Mouse (Mus musculus) cortical plate, adult 2 months (tissue): ENCODE results near the gene Spns1. TPM values are rescaled to one million over a fixed set of nuclear protein-coding genes. Genes with fewer than 3 reads are reported as not detected.
A peak's percentile ranks its signal among the peaks of the same experiment; 100 is the strongest.
"Not testable (repeated sequence)": the region's sequence is repeated elsewhere in the genome, so short reads cannot be mapped to it uniquely, and the experiment has no call there.

Source experiments
- H3K27ac ChIP-seq: fragments of 200-500 bp; 2 replicates; pipeline ENCODE4 v1.5.1; 2012; ENCODE audit warnings: low read length, control low read depth, inconsistent platforms; ENCODE audit not compliant: insufficient read depth
- H3K4me1 ChIP-seq: fragments of 200-500 bp; 2 replicates; pipeline ENCODE4 v1.6.1; 2011; ENCODE audit warnings: low read length; ENCODE audit not compliant: control insufficient read depth, insufficient read depth
- H3K4me3 ChIP-seq: fragments of 200-500 bp; 2 replicates; pipeline ENCODE4 v1.5.1; 2011; ENCODE audit warnings: mild to moderate bottlenecking, low read length, control low read depth; ENCODE audit not compliant: insufficient read depth
- CTCF ChIP-seq: fragments of 200-500 bp; IDR thresholded peaks from 2 replicates; pipeline ENCODE4 v1.5.1; 2011; ENCODE audit warnings: mild to moderate bottlenecking, control low read depth, low read length; ENCODE audit not compliant: insufficient read depth; ENCODE audit errors: extremely low read depth
- POLR2A ChIP-seq: fragments of 200-500 bp; IDR thresholded peaks from 2 replicates; pipeline ENCODE4 v1.6.1; 2011; ENCODE audit warnings: mild to moderate bottlenecking, low read length, control low read depth; ENCODE audit not compliant: insufficient read depth; ENCODE audit errors: extremely low read depth
- polyA plus RNA-seq: library from polyadenylated mRNA; depleted of rRNA; stranded (reverse); fragments of >200 nt; gene quantifications from 2 replicates; pipeline ENCODE4 v1.2.3, GENCODE M21; 2012; rRNA removed

The Spns1 gene
- polyA plus RNA-seq, 1 experiment, result 171 TPM

DNA sequence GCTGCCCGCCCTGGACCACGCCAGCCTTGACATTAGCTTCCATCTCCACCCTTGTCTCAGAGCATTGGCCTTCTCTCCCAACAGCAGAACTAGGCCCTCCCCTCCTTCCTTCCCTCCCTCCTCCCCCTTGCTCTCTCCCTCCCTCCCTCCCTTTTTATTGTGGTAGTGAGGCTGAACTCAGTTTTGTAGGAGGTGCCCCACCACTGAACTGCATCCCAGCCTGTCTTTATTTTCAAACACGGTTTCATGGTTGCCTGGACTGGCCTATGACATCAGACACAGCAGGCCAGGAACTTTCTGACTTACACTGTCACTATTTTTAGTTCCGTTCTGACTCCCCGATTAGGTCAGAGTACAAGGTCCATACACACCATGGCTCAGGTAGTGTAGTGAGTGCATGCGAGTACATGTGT, 37.0 kb downstream of the Spns1 start:
- H3K27ac ChIP-seq, result no peak overlapping the region

DNA sequence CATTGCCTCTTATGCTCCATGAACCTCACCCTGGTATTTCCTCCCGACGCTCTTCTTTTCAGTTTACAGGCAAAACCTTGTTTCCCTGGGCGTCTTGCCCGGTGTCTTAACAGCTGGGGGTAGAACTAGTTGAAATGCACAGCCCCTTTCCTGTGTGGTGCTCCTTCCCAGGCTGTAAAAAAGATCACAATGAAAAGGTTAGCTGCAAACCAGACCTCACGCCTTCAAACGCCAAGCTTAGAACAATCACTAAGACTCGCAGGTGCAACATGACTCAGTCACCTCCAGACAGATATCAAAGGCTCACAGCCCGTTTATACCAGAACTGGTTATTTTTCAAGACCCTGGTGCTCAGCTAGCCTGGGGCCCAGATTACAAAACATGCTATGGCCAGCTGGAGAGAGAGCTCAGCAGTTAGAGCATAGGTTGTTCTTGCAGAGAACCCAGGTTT, 37.7 kb downstream of the Spns1 start:
- H3K4me1 ChIP-seq, result no peaks in the 10 kb centered on the region
- H3K4me3 ChIP-seq, result no peak overlapping the region
- TF ChIP-seq CTCF (no peak), POLR2A (no peak)
- no peak overlapping the region for H3K27ac ChIP-seq

More for the DNA sequence above, 37.0 kb downstream of the Spns1 start:
- TF ChIP-seq CTCF (no peak), POLR2A (no peak)
- H3K4me1 ChIP-seq, result no peaks in the 10 kb centered on the region
- H3K4me3 ChIP-seq, result no peak overlapping the region

DNA sequence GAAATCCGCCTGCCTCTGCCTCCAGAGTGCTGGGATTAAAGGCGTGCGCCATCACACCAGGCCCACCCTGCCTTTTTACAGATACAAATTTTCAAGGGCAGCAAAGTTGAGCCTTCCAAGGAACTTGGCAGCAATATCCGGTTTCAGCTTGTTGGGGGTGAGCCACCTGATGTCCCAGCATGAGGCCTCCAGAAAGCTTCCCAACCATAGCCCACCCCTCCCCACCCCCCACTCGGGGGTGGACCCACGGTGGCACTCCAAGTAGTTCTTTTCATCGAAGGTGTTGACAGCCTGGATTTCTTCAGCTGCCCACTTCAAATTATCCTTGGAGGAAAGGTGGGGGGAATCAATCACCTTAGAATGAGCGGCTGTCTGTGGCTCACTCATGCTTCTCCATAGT, 38.3 kb downstream of the Spns1 start:
- no peaks in the 10 kb centered on the region for H3K4me1 ChIP-seq
- TF ChIP-seq CTCF, result no peak
- no peak overlapping the region for H3K27ac ChIP-seq
- no peak overlapping the region for H3K4me3 ChIP-seq

DNA sequence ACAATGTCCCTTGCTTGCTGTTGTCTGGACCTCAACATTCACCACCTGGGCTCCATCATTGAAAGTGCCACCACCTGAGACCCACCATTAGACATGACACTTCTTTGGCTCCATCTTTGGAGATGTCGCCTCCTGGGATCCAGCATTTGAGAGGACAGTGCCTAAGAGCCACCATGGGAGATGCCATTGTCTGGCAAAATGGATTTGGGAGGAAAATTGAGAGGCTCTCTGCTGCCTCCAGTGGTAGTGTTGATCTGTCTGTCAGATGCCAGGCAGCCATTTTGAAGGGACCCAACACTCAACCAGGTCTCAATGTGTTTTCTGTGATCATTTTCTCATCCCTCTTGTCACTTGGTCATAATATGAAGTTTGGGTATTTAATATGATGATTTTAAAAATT, 41.7 kb downstream of the Spns1 start:
- H3K4me3 ChIP-seq, result no peak overlapping the region
- no peak for TF ChIP-seq POLR2A
- 0 out of 2 replicates have a peak, but pooled peaks have one; percentile 15 for TF ChIP-seq CTCF
- H3K27ac ChIP-seq, result no peak overlapping the region
- H3K4me1 ChIP-seq, result no peaks in the 10 kb centered on the region

DNA sequence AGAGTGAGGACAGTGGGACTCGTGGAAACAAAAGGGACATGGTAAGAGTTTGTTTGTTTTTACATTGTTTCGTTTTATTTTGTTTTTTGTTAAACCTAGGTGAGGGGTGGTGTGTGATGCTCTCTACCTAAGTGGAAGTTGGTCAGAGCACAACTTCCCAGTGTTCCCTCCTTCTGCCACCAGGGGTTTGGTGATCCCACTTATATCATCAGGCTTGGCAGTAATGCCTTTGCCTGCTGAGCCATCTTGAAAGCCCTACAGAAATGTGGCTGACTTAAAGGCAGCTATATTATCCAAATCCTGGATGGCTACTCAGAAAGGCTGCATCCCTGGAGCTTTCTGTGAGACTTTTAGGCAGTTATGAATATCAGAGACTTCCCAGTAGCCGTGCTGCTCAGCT, 44.6 kb downstream of the Spns1 start:
- no peak overlapping the region for H3K4me3 ChIP-seq
- TF ChIP-seq CTCF (no peak), POLR2A (no peak)
- no peak overlapping the region for H3K27ac ChIP-seq
- no peaks in the 10 kb centered on the region for H3K4me1 ChIP-seq

DNA sequence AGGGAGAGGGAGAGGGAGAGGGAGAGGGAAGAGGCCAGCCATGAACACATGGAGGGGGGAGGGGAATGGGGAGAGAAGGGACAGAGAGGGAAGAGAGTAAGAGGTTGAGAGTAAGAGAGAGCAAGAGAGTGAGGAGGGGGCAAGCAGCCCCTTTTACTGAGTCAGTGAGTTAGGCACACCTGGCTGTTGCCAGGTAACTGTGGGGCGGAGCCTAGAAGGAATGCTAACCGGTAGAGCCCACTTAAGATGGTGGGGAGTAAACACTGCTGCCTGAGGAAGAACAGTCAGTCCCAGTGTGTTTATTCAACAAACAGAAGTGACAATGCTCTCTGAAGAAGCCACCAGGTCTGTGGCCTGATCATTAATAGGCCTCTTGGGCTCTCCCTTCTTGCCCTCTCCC, 46.6 kb downstream of the Spns1 start:
- no peak for TF ChIP-seq POLR2A
- TF ChIP-seq CTCF, result no peak
- Histone ChIP-seq H3K4me3 (no peak overlapping the region), H3K27ac (no peak overlapping the region), H3K4me1 (no peaks in the 10 kb centered on the region)

DNA sequence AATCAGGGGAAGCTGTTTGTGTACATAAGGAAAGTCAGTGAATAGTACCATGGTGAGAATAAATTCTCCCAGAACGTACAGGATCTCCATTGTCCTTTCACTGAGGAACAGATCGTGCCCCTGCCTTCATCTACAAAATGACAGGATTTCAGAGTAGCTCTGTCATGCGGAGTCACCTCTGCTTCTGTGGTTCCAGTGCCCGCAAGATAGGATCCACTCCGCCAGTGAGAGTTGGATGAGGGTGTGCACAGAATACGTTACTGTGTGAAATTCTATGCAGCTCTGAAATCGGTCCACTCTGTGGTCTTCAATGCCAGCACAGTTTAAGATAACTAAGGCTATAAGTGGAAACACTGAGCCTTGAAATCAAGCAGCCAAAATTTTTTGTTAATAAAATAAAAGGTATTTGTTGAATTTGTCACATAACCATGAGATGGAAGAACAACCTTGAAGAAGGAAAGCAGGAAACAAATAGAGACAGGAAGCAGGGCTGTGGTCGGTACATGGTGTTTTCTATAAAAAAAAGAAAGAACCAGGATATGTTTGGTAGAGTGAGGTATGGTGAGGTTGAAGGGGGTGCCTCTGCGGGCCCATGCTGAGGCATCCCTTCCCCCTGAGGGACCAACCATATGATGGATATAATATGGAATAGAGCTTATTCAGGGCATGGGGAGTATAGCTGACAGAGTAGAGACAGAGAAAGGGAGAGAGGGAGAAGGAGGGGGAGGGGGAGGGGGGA, 47.2 kb downstream of the Spns1 start:
- no peak for TF ChIP-seq POLR2A
- no peak for TF ChIP-seq CTCF
- Histone ChIP-seq H3K4me3 (no peak overlapping the region), H3K27ac (no peak overlapping the region), H3K4me1 (no peaks in the 10 kb centered on the region)

DNA sequence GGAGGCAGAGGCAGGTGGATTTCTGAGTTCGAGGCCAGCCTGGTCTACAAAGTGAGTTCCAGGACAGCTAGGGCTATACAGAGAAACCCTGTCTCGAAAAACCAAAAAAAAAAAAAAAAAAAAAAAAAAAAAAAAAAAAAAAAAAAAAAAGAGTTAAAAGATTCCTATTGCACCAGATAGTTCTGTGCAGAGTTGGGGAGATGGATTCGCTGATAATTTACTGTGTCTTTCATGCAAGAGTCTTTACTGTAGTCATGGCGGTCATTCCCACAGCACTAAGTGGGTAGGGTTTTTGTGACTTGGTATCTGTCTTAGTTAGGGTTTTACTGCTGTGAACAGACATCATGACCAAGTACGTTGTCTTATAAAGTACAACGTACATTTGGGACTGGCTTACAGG, 48.4 kb downstream of the Spns1 start:
- not testable (repeated sequence) for H3K4me3 ChIP-seq

DNA sequence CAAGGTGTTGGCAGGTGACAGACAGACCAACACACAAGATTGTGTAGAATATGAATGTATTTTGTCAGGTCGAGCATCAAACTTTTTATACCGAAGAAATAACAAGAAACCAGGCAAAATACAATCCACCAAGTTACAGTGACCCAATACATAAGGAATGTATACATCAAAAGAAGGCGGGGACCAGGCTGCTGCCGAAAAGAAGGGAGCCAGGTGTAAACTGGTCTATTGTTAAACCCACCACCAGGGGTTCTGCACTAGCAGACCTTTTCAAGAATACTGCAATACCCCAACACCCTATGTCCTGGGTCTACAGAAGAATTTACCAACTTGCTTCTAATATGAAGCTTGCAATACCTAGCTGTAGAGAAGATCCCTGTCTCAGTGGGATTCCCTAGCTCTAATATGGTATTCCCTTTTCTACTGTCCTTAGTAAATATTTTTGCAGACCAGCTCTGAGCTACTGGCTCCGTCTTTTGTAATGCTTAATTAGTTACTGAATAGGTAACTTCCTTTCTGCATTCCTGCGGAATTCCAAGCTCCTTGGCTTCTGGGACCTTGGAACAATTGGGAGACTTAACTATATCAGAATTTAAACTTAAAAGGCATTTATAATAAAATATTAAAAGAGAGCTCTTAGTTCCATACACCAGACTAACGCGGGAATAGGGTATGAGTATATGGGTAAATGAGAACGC, 51.5 kb downstream of the Spns1 start:
- not testable (repeated sequence) for H3K4me3 ChIP-seq, H3K4me1 ChIP-seq, H3K27ac ChIP-seq

More for the DNA sequence above, 48.4 kb downstream of the Spns1 start:
- not testable (repeated sequence) for H3K27ac ChIP-seq, H3K4me1 ChIP-seq

DNA sequence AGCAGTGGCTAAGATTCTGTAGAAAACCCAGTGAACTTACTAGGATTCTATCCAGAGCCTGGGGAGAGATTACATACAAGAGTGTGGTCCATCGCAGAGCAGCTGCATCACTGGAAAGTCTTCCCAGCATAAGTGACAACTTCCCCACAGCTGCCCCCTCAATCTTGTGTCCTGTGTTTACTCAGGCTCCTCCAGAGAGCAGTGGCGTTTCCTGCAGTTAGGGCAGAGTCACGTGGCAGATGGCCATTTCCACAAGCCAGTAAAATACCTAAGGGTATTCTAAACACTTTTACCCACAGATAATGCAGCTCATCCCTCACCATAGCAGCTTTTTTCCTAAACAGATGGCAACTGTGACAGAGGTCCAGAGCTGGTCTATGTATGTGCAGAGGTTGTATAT, 52.5 kb downstream of the Spns1 start:
- Histone ChIP-seq H3K27ac (no peak overlapping the region), H3K4me1 (no peaks in the 10 kb centered on the region), H3K4me3 (no peak overlapping the region)
- TF ChIP-seq CTCF (no peak), POLR2A (no peak)

DNA sequence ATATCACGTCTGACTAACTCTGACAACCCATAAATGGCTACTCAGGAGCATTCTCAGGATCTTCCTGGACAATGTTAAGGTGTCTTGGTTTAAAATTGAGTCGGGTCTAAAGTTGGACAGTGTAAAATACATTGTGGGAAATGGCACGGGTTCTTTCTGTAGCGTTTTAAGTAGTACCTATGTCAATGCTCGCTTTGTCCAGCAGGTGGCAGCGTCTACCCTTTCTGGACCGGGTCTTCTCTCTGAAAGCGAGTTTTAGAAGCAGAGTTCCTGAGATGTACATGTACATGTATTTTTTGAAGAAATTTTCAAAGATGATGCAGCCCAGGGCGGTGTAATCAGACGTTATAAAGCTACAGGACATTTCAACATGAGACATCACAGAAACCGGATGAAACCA, 53.5 kb downstream of the Spns1 start:
- TF ChIP-seq POLR2A (no peak), CTCF (peak; percentile 90)
- Histone ChIP-seq H3K4me3 (no peak overlapping the region), H3K4me1 (no peaks in the 10 kb centered on the region), H3K27ac (no peak overlapping the region)

Other genes starting within 250 kb of the Spns1 start
- 140 and 149 TPM in 2 replicates for gene Xpo6, start 176.9 kb downstream of the Spns1 start, polyA plus RNA-seq
- 46.1 and 49.2 TPM in 2 replicates for gene Sbk1, start 104.8 kb downstream of the Spns1 start, polyA plus RNA-seq
- 1.3 and 1.4 TPM in 2 replicates for gene Lat, start 7.9 kb downstream of the Spns1 start, polyA plus RNA-seq
- 6.3 and 6.4 TPM in 2 replicates for gene Nfatc2ip, start 19.3 kb upstream of the Spns1 start, polyA plus RNA-seq
- gene Cd19, start 37.4 kb upstream of the Spns1 start, polyA plus RNA-seq, result 0.36 and 0.79 TPM in 2 replicates
- 21.9 and 23.8 TPM in 2 replicates for gene Rabep2, start 51.3 kb upstream of the Spns1 start, polyA plus RNA-seq
- gene Atp2a1, start 85.7 kb upstream of the Spns1 start, polyA plus RNA-seq, result 0.52 and 0.57 TPM in 2 replicates
- 63.7 and 66.0 TPM in 2 replicates for gene Sh2b1, start 98.0 kb upstream of the Spns1 start, polyA plus RNA-seq
- gene Tufm, start 109.9 kb upstream of the Spns1 start, polyA plus RNA-seq, result 90.1 and 96.8 TPM in 2 replicates
- gene Atxn2l, start 126.0 kb upstream of the Spns1 start, polyA plus RNA-seq, result 119 and 129 TPM in 2 replicates
- gene Eif3c, start 189.0 kb upstream of the Spns1 start, polyA plus RNA-seq, result 102 and 103 TPM in 2 replicates
- 0.84 and 0.93 TPM in 2 replicates for gene Apobr, start 207.5 kb upstream of the Spns1 start, polyA plus RNA-seq
- 41.8 and 42.3 TPM in 2 replicates for gene Cln3, start 208.4 kb upstream of the Spns1 start, polyA plus RNA-seq
- gene Il27, start 217.5 kb upstream of the Spns1 start, polyA plus RNA-seq, result 0.19 TPM in 1 of 2 replicates, not detected in the other